Mouse (Mus musculus): ENCODE data around the gene Actr2. TPM values are rescaled to one million over a fixed set of nuclear protein-coding genes. Genes with fewer than 3 reads are reported as not detected.

The Actr2 gene
- 81.5 TPM for polyA plus RNA-seq (2014; fragmentation: Illumina TruSeq; extraction: RNeasy Lipid Tissue Mini Kit (QIAGEN cat#74804); ENCODE audit: insufficient read depth, low read depth, low replicate concordance)

GRCm38 (mm10) chr11:20112741-20113480, at the start of gene Actr2:
Gene Actr2, minus strand, starts transcription at chr11:20112913.

Other genes with a start within 250 kb of the Actr2 start
- 7.0 TPM for gene Spred2, start 188.5 kb downstream of the Actr2 start, polyA plus RNA-seq (2014; fragmentation: Illumina TruSeq; extraction: RNeasy Lipid Tissue Mini Kit (QIAGEN cat#74804); ENCODE audit: insufficient read depth, low read depth, low replicate concordance)
- gene Rab1a, start 88.5 kb upstream of the Actr2 start, polyA plus RNA-seq (2014; fragmentation: Illumina TruSeq; extraction: RNeasy Lipid Tissue Mini Kit (QIAGEN cat#74804); ENCODE audit: insufficient read depth, low read depth, low replicate concordance), result 139 TPM
- 6.4 TPM for gene Cep68, start 136.5 kb upstream of the Actr2 start, polyA plus RNA-seq (2014; fragmentation: Illumina TruSeq; extraction: RNeasy Lipid Tissue Mini Kit (QIAGEN cat#74804); ENCODE audit: insufficient read depth, low read depth, low replicate concordance)
- gene Slc1a4, start 219.8 kb upstream of the Actr2 start, polyA plus RNA-seq (2014; fragmentation: Illumina TruSeq; extraction: RNeasy Lipid Tissue Mini Kit (QIAGEN cat#74804); ENCODE audit: insufficient read depth, low read depth, low replicate concordance), result 9.0 TPM

Data from lung, adult 10 weeks (tissue).